Comparison of ENCODE assay signal across 27 mouse cellular contexts in the genomic region with DNA sequence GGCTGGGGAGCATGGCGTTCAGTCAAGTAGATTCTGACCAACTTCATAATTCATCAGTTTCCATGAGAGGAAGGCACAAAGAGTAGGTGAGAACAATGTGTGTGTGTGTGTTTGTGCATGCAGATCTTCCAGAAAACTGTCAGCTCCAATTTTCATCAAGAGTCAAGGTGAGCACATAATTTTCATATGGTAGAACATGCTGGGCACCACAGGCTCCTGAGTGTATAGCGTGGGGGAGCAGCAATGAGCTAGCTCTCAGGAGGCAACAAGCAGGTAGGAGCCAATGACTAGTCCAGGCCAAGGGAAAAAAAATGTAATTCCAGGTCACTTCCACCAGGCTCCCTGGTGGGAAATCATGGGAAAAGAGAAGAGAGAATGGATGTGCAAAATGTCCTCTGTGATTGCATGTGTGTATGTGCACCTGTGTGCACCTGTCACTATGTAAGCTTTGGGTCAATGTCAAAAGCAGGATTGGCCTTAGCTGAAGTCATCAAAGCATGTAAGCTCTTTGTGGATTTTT. TPM values are rescaled to one million over a fixed set of nuclear protein-coding genes. Genes with fewer than 3 reads are reported as not detected.
DNase-seq lines count a peak whose midpoint lies in the region; TF ChIP-seq lines count a peak whose summit lies in the region.
"Had no signal": no experiment of that assay in that cellular context is flagged by ENCODE, and none has a peak within 500 bp of the region (broad histone marks: within the 10 kb centered on the region; RNA-seq: fewer than 3 reads in every experiment).

No protein-coding gene starts in this region.

- intact Hi-C loops in heart, postnatal 10 days (cut with DNase I), result no loop called here

- no peak for TF ChIP-seq POLR2A in cerebellum, adult 2 months (IDR thresholded peaks at IDR 0.05; ENCODE audit: borderline replicate concordance, insufficient read depth, low read length)

- peaks cover 9% of the 10 kb centered on the region for H3K4me1 ChIP-seq in cerebellum, adult 2 months (ENCODE audit: control insufficient read depth, insufficient read depth, low read length)
- H3K4me1 ChIP-seq: forebrain, embryonic 13.5 days; heart, embryonic 12.5 days; hindbrain, embryonic 15.5 days; limb, embryonic 10.5 days; limb, embryonic 15.5 days; liver, embryonic 13.5 days; megakaryocyte, embryonic 14.5 days; midbrain, embryonic 12.5 days; neural tube, embryonic 15.5 days had no signal

- no peaks in the 10 kb centered on the region for H3K27me3 ChIP-seq in cerebellum, adult 2 months (ENCODE audit: control insufficient read depth, insufficient read depth, low read length)
- H3K27me3 ChIP-seq: forebrain, embryonic 13.5 days; heart, embryonic 12.5 days; hindbrain, embryonic 15.5 days; limb, embryonic 15.5 days; liver, embryonic 13.5 days; megakaryocyte, embryonic 14.5 days; midbrain, embryonic 12.5 days; neural tube, embryonic 15.5 days had no signal

- no peak overlapping the region for H3K4me3 ChIP-seq in cerebellum, adult 2 months (replicated peaks; ENCODE audit: insufficient read depth, low read depth, low read length)
- H3K4me3 ChIP-seq: forebrain, embryonic 13.5 days; heart, adult 2 months; heart, embryonic 12.5 days; hindbrain, embryonic 15.5 days; layer of hippocampus, adult 2 months; limb, embryonic 10.5 days; limb, embryonic 15.5 days; liver, embryonic 13.5 days; megakaryocyte, embryonic 14.5 days; midbrain, embryonic 12.5 days; neural tube, embryonic 15.5 days had no signal

- peak; percentile 25 for DNase-seq in heart, adult 11 months
- no peak for DNase-seq in heart, postnatal 10 days
- DNase-seq in brain, adult 2 months (ENCODE audit: low read depth, low spot score), result peak; percentile 95
- peak; percentile 66 to 90 for DNase-seq in cerebellum, adult 2 months
- peak; percentile 75 to 84 for DNase-seq in cerebellum, postnatal 14 days
- no peak for DNase-seq in kidney, adult 18-20 months
- no peak for DNase-seq in yolk sac, embryonic 10.5 days (ENCODE audit: low spot score)
- DNase-seq: adrenal gland, postnatal 25 days; gastrocnemius, postnatal 25 days; heart, adult 2 months; kidney, adult 2 months; kidney, postnatal 36 days; liver, embryonic 13.5 days; lung, adult 18-20 months; lung, postnatal 4 days; right cerebral cortex, adult 18-20 months; spleen, adult 18-20 months; thymus, postnatal 14 days had no signal

- TF ChIP-seq CTCF in cerebellum, adult 2 months (IDR thresholded peaks at IDR 0.05; ENCODE audit: borderline replicate concordance, insufficient read depth, low read depth, low read length), result no peak

- peak overlapping the region; percentile 86; the same call in 1 of the 2 replicates for H3K27ac ChIP-seq in cerebellum, adult 2 months (ENCODE audit: insufficient read depth, low read length)
- H3K27ac ChIP-seq: forebrain, embryonic 13.5 days; heart, adult 2 months; hindbrain, embryonic 15.5 days; layer of hippocampus, adult 2 months; limb, embryonic 10.5 days; limb, embryonic 15.5 days; liver, embryonic 13.5 days; midbrain, embryonic 12.5 days; neural tube, embryonic 15.5 days had no signal

- WGBS in cerebellum, adult 2 months, result 19% methylated on average over 2 of the region's 2 CpGs

RNA-seq across cellular contexts. Expression of a gene that starts 35.4 kb away (rescaled TPM):
- 10 to 100 TPM; 39.6 to 42.0 TPM for total RNA-seq in heart, postnatal 10 days (2021)
- polyA plus RNA-seq in cerebellum, adult 2 months (2012; rRNA removed), result 140 TPM in 2 replicates

RNA-seq across cellular contexts. Expression of a gene that starts 45.4 kb away (rescaled TPM):
- total RNA-seq in heart, postnatal 10 days (2021), result 10 to 100 TPM; 23.8 to 24.4 TPM
- 44.4 and 45.6 TPM in 2 replicates for polyA plus RNA-seq in cerebellum, adult 2 months (2012; rRNA removed)

Comparison
In these comparisons a context has a peak if more than half of its experiments do, and no peak if none do; other contexts are left out.
1. DNase-seq: peak in heart, adult 11 months (single experiment), brain, adult 2 months (single experiment), cerebellum, adult 2 months (2 of 2) and cerebellum, postnatal 14 days (2 of 2); none in heart, postnatal 10 days (0 of 2), kidney, adult 18-20 months (single experiment) and yolk sac, embryonic 10.5 days (single experiment).